Mouse (Mus musculus) lung, embryonic 15.5 days (tissue): ENCODE data around the gene Lcn11. TPM values are rescaled to one million over a fixed set of nuclear protein-coding genes. Genes with fewer than 3 reads are reported as not detected.
"Not testable (repeated sequence)": the region's sequence is repeated elsewhere in the genome, so short reads cannot be mapped to it uniquely, and the experiment has no call there.

Experiments
- ATAC-seq: fragments of 200-750 bp; cut with Nextera tagmentation; 2 replicates; pipeline ENCODE4 v1.8.0; 2017; ENCODE audit warnings: moderate number of reproducible peaks, borderline replicate concordance; ENCODE audit not compliant: low FRiP score, low TSS enrichment; ENCODE audit errors: extremely low read depth
- H3K27ac ChIP-seq: fragments of 300-500 bp; sonication (generic); 2 replicates; pipeline ENCODE4 v1.5.1; 2015; ENCODE audit warnings: moderate library complexity, mild to moderate bottlenecking, inconsistent platforms
- H3K27me3 ChIP-seq: fragments of 300-500 bp; sonication (generic); 2 replicates; pipeline ENCODE4 v1.6.1; 2015; ENCODE audit warnings: inconsistent platforms
- H3K36me3 ChIP-seq: fragments of 300-500 bp; sonication (generic); 2 replicates; pipeline ENCODE4 v1.6.1; 2015; ENCODE audit warnings: inconsistent platforms
- H3K4me1 ChIP-seq: fragments of 300-500 bp; sonication (generic); 2 replicates; pipeline ENCODE4 v1.6.1; 2015; ENCODE audit warnings: inconsistent platforms
- H3K4me2 ChIP-seq: fragments of 300-500 bp; sonication (generic); 2 replicates; pipeline ENCODE4 v1.6.1; 2015; ENCODE audit warnings: inconsistent platforms, mild to moderate bottlenecking, moderate library complexity
- H3K4me3 ChIP-seq: fragments of 300-500 bp; sonication (generic); 2 replicates; pipeline ENCODE4 v1.5.1; 2015; ENCODE audit warnings: mild to moderate bottlenecking, inconsistent platforms
- H3K9ac ChIP-seq: fragments of 300-500 bp; sonication (generic); 2 replicates; pipeline ENCODE4 v1.6.1; 2015; ENCODE audit warnings: inconsistent platforms
- H3K9me3 ChIP-seq: fragments of 300-500 bp; sonication (generic); 2 replicates; pipeline ENCODE4 v1.6.1; 2016; ENCODE audit warnings: inconsistent platforms
- WGBS: fragments of 180-500 bp; shearing (Covaris S2); methylation state at CpG from one replicate; pipeline ENCODE4 v1.1.7; 2015; 5-methylcytosine and 5-hydroxymethylcytosine counted together
- polyA plus RNA-seq: library from polyadenylated mRNA; unstranded; fragments of >200 nt; fragmentation: Nextera tagmentation; extraction: Ambion mirVana; gene quantifications from 2 replicates; pipeline ENCODE4 v1.2.1, GENCODE M21; 2015

The Lcn11 gene
- not detected in 2 replicates for polyA plus RNA-seq

GRCm38 (mm10) chr2:25776717-25777116 lies at the start of gene Lcn11:
Gene Lcn11 (plus strand): TSS chr2:25777017.
- Histone ChIP-seq H3K4me1 (no peaks in the 10 kb centered on the region), H3K27me3 (no peaks in the 10 kb centered on the region), H3K9me3 (no peaks in the 10 kb centered on the region), H3K9ac (no peak within 1 kb of the TSS), H3K27ac (no peak within 1 kb of the TSS), H3K4me2 (no peak within 1 kb of the TSS), H3K36me3 (no peaks in the 10 kb centered on the region), H3K4me3 (no peak within 1 kb of the TSS)
- ATAC-seq: no peak
- WGBS: 96% methylated on average over 1 of the region's 1 CpGs

- WGBS: 40% methylated on average over 2 of the region's 2 CpGs
- ATAC-seq: no peak
Measured at GRCm38 (mm10) chr2:25733199-25733930, 43.5 kb upstream of the Lcn11 start.

GRCm38 (mm10) chr2:25736709-25737108 lies 40.1 kb upstream of the Lcn11 start, which contains the start of gene Obp2b:
Gene Obp2b (plus strand): TSS chr2:25737009.
- 76% methylated on average over 3 of the region's 3 CpGs for WGBS
- H3K4me1 ChIP-seq, ATAC-seq, H3K9me3 ChIP-seq, H3K9ac ChIP-seq, H3K27ac ChIP-seq, H3K4me2 ChIP-seq, H3K36me3 ChIP-seq, H3K27me3 ChIP-seq, H3K4me3 ChIP-seq: not testable (repeated sequence)

More at GRCm38 (mm10) chr2:25733199-25733930, 43.5 kb upstream of the Lcn11 start:
- H3K4me1 ChIP-seq: no peaks in the 10 kb centered on the region
- no peaks in the 10 kb centered on the region for H3K27me3 ChIP-seq
- no peaks in the 10 kb centered on the region for H3K36me3 ChIP-seq
- H3K27ac ChIP-seq: no peak overlapping the region
- no peaks in the 10 kb centered on the region for H3K9me3 ChIP-seq
- H3K4me3 ChIP-seq: no peak overlapping the region
- no peak overlapping the region for H3K9ac ChIP-seq
- no peak overlapping the region for H3K4me2 ChIP-seq

- no peak overlapping the region for H3K27ac ChIP-seq
- 45% methylated on average over 1 of the region's 1 CpGs for WGBS
- H3K9ac ChIP-seq: no peak overlapping the region
- H3K4me1 ChIP-seq: no peaks in the 10 kb centered on the region
- ATAC-seq: no peak
- H3K9me3 ChIP-seq: no peaks in the 10 kb centered on the region
- H3K27me3 ChIP-seq: no peaks in the 10 kb centered on the region
- no peak overlapping the region for H3K4me2 ChIP-seq
- H3K4me3 ChIP-seq: no peak overlapping the region
- no peaks in the 10 kb centered on the region for H3K36me3 ChIP-seq
Measured at GRCm38 (mm10) chr2:25741671-25742070, 35.1 kb upstream of the Lcn11 start.

- H3K4me1 ChIP-seq: no peaks in the 10 kb centered on the region
- H3K9me3 ChIP-seq: no peaks in the 10 kb centered on the region
- H3K4me2 ChIP-seq: no peak overlapping the region
- WGBS: 96% methylated on average over 1 of the region's 1 CpGs
- no peak overlapping the region for H3K4me3 ChIP-seq
- H3K27me3 ChIP-seq: no peaks in the 10 kb centered on the region
- H3K9ac ChIP-seq: no peak overlapping the region
- no peak for ATAC-seq
- no peaks in the 10 kb centered on the region for H3K36me3 ChIP-seq
- H3K27ac ChIP-seq: no peak overlapping the region
Measured at GRCm38 (mm10) chr2:25754201-25754600, 22.6 kb upstream of the Lcn11 start.

GRCm38 (mm10) chr2:25758064-25758625 lies 18.7 kb upstream of the Lcn11 start:
- Histone ChIP-seq H3K4me2 (no peak overlapping the region), H3K4me1 (no peaks in the 10 kb centered on the region), H3K36me3 (no peaks in the 10 kb centered on the region), H3K4me3 (no peak overlapping the region), H3K9me3 (no peaks in the 10 kb centered on the region), H3K9ac (no peak overlapping the region), H3K27ac (no peak overlapping the region), H3K27me3 (no peaks in the 10 kb centered on the region)
- no peak for ATAC-seq
- 60% methylated on average over 4 of the region's 4 CpGs for WGBS

GRCm38 (mm10) chr2:25765269-25765668 lies 11.5 kb upstream of the Lcn11 start, which contains the start of gene Lcn3:
Gene Lcn3 (plus strand): TSS chr2:25765569.
- H3K4me1 ChIP-seq: no peaks in the 10 kb centered on the region
- H3K27ac ChIP-seq: no peak within 1 kb of the TSS
- no peak within 1 kb of the TSS for H3K4me2 ChIP-seq
- no peaks in the 10 kb centered on the region for H3K36me3 ChIP-seq
- H3K9me3 ChIP-seq: no peaks in the 10 kb centered on the region
- H3K9ac ChIP-seq: no peak within 1 kb of the TSS
- ATAC-seq: no peak; the same call in 1 of the 2 replicates
- no peaks in the 10 kb centered on the region for H3K27me3 ChIP-seq
- WGBS: 13% methylated on average over 2 of the region's 2 CpGs
- no peak within 1 kb of the TSS for H3K4me3 ChIP-seq

GRCm38 (mm10) chr2:25767764-25768163 lies 9.1 kb upstream of the Lcn11 start:
- no peak overlapping the region for H3K9ac ChIP-seq
- H3K36me3 ChIP-seq: no peaks in the 10 kb centered on the region
- no peak overlapping the region for H3K27ac ChIP-seq
- no peaks in the 10 kb centered on the region for H3K27me3 ChIP-seq
- no peak for ATAC-seq
- no peaks in the 10 kb centered on the region for H3K9me3 ChIP-seq
- WGBS: 71% methylated on average over 4 of the region's 4 CpGs
- H3K4me1 ChIP-seq: no peaks in the 10 kb centered on the region
- no peak overlapping the region for H3K4me3 ChIP-seq
- no peak overlapping the region for H3K4me2 ChIP-seq

GRCm38 (mm10) chr2:25773507-25773906 lies 3.3 kb upstream of the Lcn11 start:
- no peak overlapping the region for H3K9ac ChIP-seq
- no peak for ATAC-seq

GRCm38 (mm10) chr2:25774640-25775039 lies 2.2 kb upstream of the Lcn11 start:
- Histone ChIP-seq H3K9ac (no peak overlapping the region), H3K27ac (no peak overlapping the region), H3K9me3 (no peaks in the 10 kb centered on the region), H3K36me3 (no peaks in the 10 kb centered on the region), H3K4me2 (no peak overlapping the region), H3K4me1 (no peaks in the 10 kb centered on the region), H3K27me3 (no peaks in the 10 kb centered on the region), H3K4me3 (no peak overlapping the region)
- no peak for ATAC-seq
- 68% methylated on average over 2 of the region's 2 CpGs for WGBS

More at GRCm38 (mm10) chr2:25773507-25773906, 3.3 kb upstream of the Lcn11 start:
- Histone ChIP-seq H3K4me3 (no peak overlapping the region), H3K4me2 (no peak overlapping the region), H3K4me1 (no peaks in the 10 kb centered on the region), H3K27ac (no peak overlapping the region), H3K36me3 (no peaks in the 10 kb centered on the region), H3K27me3 (no peaks in the 10 kb centered on the region), H3K9me3 (no peaks in the 10 kb centered on the region)
- WGBS: 83% methylated on average over 2 of the region's 2 CpGs

GRCm38 (mm10) chr2:25775991-25776390 lies 826 bp upstream of the Lcn11 start:
- WGBS: 66% methylated on average over 3 of the region's 3 CpGs
- Histone ChIP-seq H3K4me3 (no peak overlapping the region), H3K27ac (no peak overlapping the region), H3K27me3 (no peaks in the 10 kb centered on the region), H3K4me1 (no peaks in the 10 kb centered on the region), H3K36me3 (no peaks in the 10 kb centered on the region), H3K9ac (no peak overlapping the region), H3K4me2 (no peak overlapping the region), H3K9me3 (no peaks in the 10 kb centered on the region)
- no peak for ATAC-seq

- ATAC-seq: no peak
- WGBS: 81% methylated on average over 9 of the region's 9 CpGs
- Histone ChIP-seq H3K27me3 (no peaks in the 10 kb centered on the region), H3K27ac (no peak overlapping the region), H3K4me2 (no peak overlapping the region), H3K9ac (no peak overlapping the region), H3K9me3 (no peaks in the 10 kb centered on the region), H3K4me3 (no peak overlapping the region), H3K4me1 (no peaks in the 10 kb centered on the region), H3K36me3 (no peaks in the 10 kb centered on the region)
Measured at GRCm38 (mm10) chr2:25779076-25779475, 2.3 kb downstream of the Lcn11 start.
